In genomic region chr8:72197997-72198396, GRCm38 (mm10) we compare ENCODE assay signal across 36 mouse cellular contexts. TPM values are rescaled to one million over a fixed set of nuclear protein-coding genes. Genes with fewer than 3 reads are reported as not detected.
DNase-seq lines count a peak whose midpoint lies in the region; ATAC-seq and TF ChIP-seq lines count a peak whose summit lies in the region.
"Had no signal": no experiment of that assay in that cellular context is flagged by ENCODE, and none has a peak within 500 bp of the region (broad histone marks: within the 10 kb centered on the region; RNA-seq: fewer than 3 reads in every experiment).

No protein-coding gene starts in this region.

- H3K4me1 ChIP-seq in lung, embryonic 14.5 days (ENCODE audit: insufficient read depth), result no peaks in the 10 kb centered on the region
- H3K4me1 ChIP-seq: forebrain, embryonic 12.5 days; heart, embryonic 10.5 days; liver, embryonic 13.5 days; midbrain, embryonic 13.5 days had no signal

- WGBS in lung, embryonic 14.5 days, result 45% methylated on average over 8 of the region's 8 CpGs

- no peak overlapping the region for H3K4me2 ChIP-seq in lung, embryonic 14.5 days
- H3K4me2 ChIP-seq: forebrain, embryonic 12.5 days; hindbrain, embryonic 14.5 days; liver, embryonic 13.5 days; midbrain, embryonic 13.5 days had no signal

- H3K27me3 ChIP-seq in lung, embryonic 14.5 days (ENCODE audit: insufficient read depth, low read length), result no peaks in the 10 kb centered on the region
- H3K27me3 ChIP-seq: CH12.LX; forebrain, embryonic 12.5 days; liver, embryonic 13.5 days; midbrain, embryonic 13.5 days had no signal

- DNase-seq in lung, embryonic 14.5 days, result peak; percentile 2
- no peak for DNase-seq in lung, postnatal 10 days
- DNase-seq in WW6 (ENCODE audit: low read depth, low spot score), result peak; percentile 82
- DNase-seq in embryo, embryonic 10 days (ENCODE audit: low spot score), result no peak
- no peak for DNase-seq in layer of hippocampus, postnatal 36 days
- DNase-seq in embryo, embryonic 11 days, result no peak
- DNase-seq: adrenal gland, adult 8-10 months; B cell, adult 2 months; cerebellum, adult 8-10 months; cerebellum, postnatal 36 days; heart, postnatal 4 days; kidney, adult 9 months; kidney, postnatal 14 days; liver, embryonic 13.5 days; right cerebral cortex, postnatal 25 days; spleen, adult 18-20 months had no signal

- no peak overlapping the region for H3K4me3 ChIP-seq in lung, embryonic 14.5 days (ENCODE audit: low read depth, low read length)
- H3K4me3 ChIP-seq: forebrain, embryonic 12.5 days; heart, embryonic 10.5 days; liver, embryonic 13.5 days; megakaryocyte, embryonic 14.5 days; midbrain, embryonic 13.5 days had no signal

- H3K9ac ChIP-seq in lung, embryonic 14.5 days, result no peak overlapping the region
- H3K9ac ChIP-seq: forebrain, embryonic 12.5 days; hindbrain, embryonic 14.5 days; liver, embryonic 13.5 days; midbrain, embryonic 13.5 days had no signal

- no peak overlapping the region for H3K27ac ChIP-seq in lung, embryonic 14.5 days (ENCODE audit: low read depth)
- H3K27ac ChIP-seq: forebrain, embryonic 12.5 days; heart, embryonic 10.5 days; hindbrain, embryonic 14.5 days; liver, embryonic 13.5 days; midbrain, embryonic 13.5 days had no signal

- TF ChIP-seq CTCF in lung, embryonic 14.5 days (IDR thresholded peaks at IDR 0.05; ENCODE audit: low read depth), result no peak

- ATAC-seq in lung, embryonic 14.5 days (ENCODE audit: insufficient read depth), result no peak
- peak; percentile 81 for ATAC-seq in megakaryocyte, adult 5-6 weeks (ENCODE audit: poor library complexity, severe bottlenecking)
- ATAC-seq: activated CD4-positive, CD25-positive, alpha-beta regulatory T cell, adult 4 months; midbrain, embryonic 13.5 days had no signal

- peaks cover 3% of the 10 kb centered on the region; the same call in 1 of the 2 replicates for H3K9me3 ChIP-seq in lung, embryonic 14.5 days (ENCODE audit: low read depth, low read length)

- no peaks in the 10 kb centered on the region for H3K36me3 ChIP-seq in lung, embryonic 14.5 days (ENCODE audit: insufficient read depth)
- H3K36me3 ChIP-seq: forebrain, embryonic 12.5 days; heart, embryonic 10.5 days; liver, embryonic 13.5 days; midbrain, embryonic 13.5 days had no signal

RNA-seq across cellular contexts. Expression of gene Hsh2d, which starts 8.6 kb away (rescaled TPM):
- 0.30 and 0.51 TPM in 2 replicates for polyA plus RNA-seq in lung, embryonic 14.5 days (2014; fragmentation: Nextera tagmentation; extraction: Ambion mirVana)
- total RNA-seq in megakaryocyte, adult 5-6 weeks (2015), result 8.3 and 12.3 TPM in 2 replicates
- 6.7 and 6.9 TPM in 2 replicates for total RNA-seq in megakaryocyte, adult 5-6 weeks (2017)
- total RNA-seq in layer of hippocampus, postnatal 36 days (2021), result not detected
- total RNA-seq: gastrocnemius, adult 18-20 months; gastrocnemius, postnatal 4 days; layer of hippocampus, postnatal 14 days had no signal
- polyA plus RNA-seq: embryonic facial prominence, embryonic 11.5 days; forebrain, embryonic 12.5 days; hindbrain, embryonic 14.5 days; limb, embryonic 11.5 days; neural tube, embryonic 11.5 days had no signal

RNA-seq across cellular contexts. Expression of gene Cib3, which starts 14.6 kb away (rescaled TPM):
- 0.24 TPM in 1 of 2 replicates, not detected in the other for polyA plus RNA-seq in lung, embryonic 14.5 days (2014; fragmentation: Nextera tagmentation; extraction: Ambion mirVana)
- total RNA-seq in megakaryocyte, adult 5-6 weeks (2015), result 0.21 TPM in 1 of 2 replicates, not detected in the other
- total RNA-seq in megakaryocyte, adult 5-6 weeks (2017), result 0.16 and 0.55 TPM in 2 replicates
- total RNA-seq in layer of hippocampus, postnatal 36 days (2021), result under 1 TPM in 1 of 2 experiments, not detected in 1; 0.48 TPM
- total RNA-seq: CH12.LX; gastrocnemius, adult 18-20 months; gastrocnemius, postnatal 4 days; heart, postnatal 4 days; layer of hippocampus, postnatal 14 days had no signal
- polyA plus RNA-seq: embryonic facial prominence, embryonic 11.5 days; forebrain, embryonic 12.5 days; heart, embryonic 10.5 days; heart, embryonic 16.5 days; hindbrain, embryonic 14.5 days; intestine, embryonic 14.5 days; limb, embryonic 11.5 days; liver, embryonic 13.5 days; midbrain, embryonic 13.5 days; neural tube, embryonic 11.5 days had no signal

RNA-seq across cellular contexts. Expression of gene Gm11034, which starts 15.4 kb away (rescaled TPM):
- not detected in 2 replicates for polyA plus RNA-seq in lung, embryonic 14.5 days (2014; fragmentation: Nextera tagmentation; extraction: Ambion mirVana)
- total RNA-seq in megakaryocyte, adult 5-6 weeks (2015), result not detected in 2 replicates
- total RNA-seq in megakaryocyte, adult 5-6 weeks (2017), result not detected in 2 replicates
- total RNA-seq in layer of hippocampus, postnatal 36 days (2021), result not detected
- total RNA-seq: adrenal gland, adult 8-10 months; CH12.LX; gastrocnemius, adult 18-20 months; gastrocnemius, postnatal 4 days; heart, postnatal 4 days; layer of hippocampus, adult 18-20 months; layer of hippocampus, postnatal 14 days had no signal
- polyA plus RNA-seq: activated CD4-positive, CD25-positive, alpha-beta regulatory T cell, adult 4 months; embryonic facial prominence, embryonic 11.5 days; forebrain, embryonic 12.5 days; heart, embryonic 10.5 days; heart, embryonic 16.5 days; hindbrain, embryonic 14.5 days; intestine, embryonic 14.5 days; limb, embryonic 11.5 days; liver, embryonic 13.5 days; lung, embryonic 16.5 days; midbrain, embryonic 13.5 days; neural tube, embryonic 11.5 days; thymus, postnatal 0 days; urinary bladder, adult 2 months had no signal

RNA-seq across cellular contexts. Expression of gene Fam32a, which starts 21.5 kb away (rescaled TPM):
- polyA plus RNA-seq in lung, embryonic 14.5 days (2014; fragmentation: Nextera tagmentation; extraction: Ambion mirVana), result 65.3 and 69.6 TPM in 2 replicates
- total RNA-seq in megakaryocyte, adult 5-6 weeks (2015), result 68.0 and 69.3 TPM in 2 replicates
- 57.1 and 62.0 TPM in 2 replicates for total RNA-seq in megakaryocyte, adult 5-6 weeks (2017)
- 10 to 100 TPM; 59.4 to 64.2 TPM for total RNA-seq in layer of hippocampus, postnatal 36 days (2021)

RNA-seq across cellular contexts. Expression of gene Rab8a, which starts 37.0 kb away (rescaled TPM):
- 90.0 and 103 TPM in 2 replicates for polyA plus RNA-seq in lung, embryonic 14.5 days (2014; fragmentation: Nextera tagmentation; extraction: Ambion mirVana)
- 63.8 and 66.5 TPM in 2 replicates for total RNA-seq in megakaryocyte, adult 5-6 weeks (2015)
- total RNA-seq in megakaryocyte, adult 5-6 weeks (2017), result 436 and 580 TPM in 2 replicates
- total RNA-seq in layer of hippocampus, postnatal 36 days (2021), result 10 to 100 TPM; 39.2 to 41.7 TPM

Comparison
In these comparisons a context has a peak if more than half of its experiments do, and no peak if none do; other contexts are left out.
1. DNase-seq: peak in lung, embryonic 14.5 days (single experiment) and WW6 (single experiment); none in lung, postnatal 10 days (single experiment), embryo, embryonic 10 days (single experiment), layer of hippocampus, postnatal 36 days (0 of 2) and embryo, embryonic 11 days (single experiment).
2. RNA of gene Hsh2d, which starts 8.6 kb away (total RNA-seq): 6.7 to 12.3 TPM in megakaryocyte, adult 5-6 weeks; not detected in layer of hippocampus, postnatal 36 days; every median in the first group is over 4 times any median in the second.